Mouse (Mus musculus) thymus, postnatal 10 days (tissue): Measurements from ENCODE around the gene Olfr568.

ENCODE experiments used
- DNase-seq, 2 experiments: peaks; one replicate each; pipeline ENCODE4 v3.0.0; 2021; ENCODE audit warnings: low spot score in 2 of 2

Olfr568 gene

DNA sequence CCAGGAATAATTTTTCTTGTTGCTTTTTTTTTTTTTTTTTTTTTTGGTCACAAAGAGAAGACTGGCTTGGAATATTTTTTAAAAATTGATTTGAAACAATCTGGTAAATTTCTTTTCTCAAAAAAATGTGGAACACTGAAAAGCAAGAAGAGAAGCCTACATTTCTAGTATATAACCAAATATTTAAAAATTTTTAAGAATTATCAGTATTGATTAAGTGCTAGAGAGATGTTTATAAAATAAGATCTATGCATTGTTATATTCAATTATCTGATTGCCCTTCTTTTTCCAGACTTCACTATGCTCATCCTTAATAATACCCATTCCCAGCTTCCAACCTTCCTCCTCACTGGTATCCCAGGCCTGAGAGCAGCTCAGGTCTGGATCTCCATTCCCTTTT lies at the start of gene Olfr568:
Gene Olfr568 (plus strand): TSS at position 301 of the 400 bp plus-strand sequence.
- DNase-seq: no peak

DNA sequence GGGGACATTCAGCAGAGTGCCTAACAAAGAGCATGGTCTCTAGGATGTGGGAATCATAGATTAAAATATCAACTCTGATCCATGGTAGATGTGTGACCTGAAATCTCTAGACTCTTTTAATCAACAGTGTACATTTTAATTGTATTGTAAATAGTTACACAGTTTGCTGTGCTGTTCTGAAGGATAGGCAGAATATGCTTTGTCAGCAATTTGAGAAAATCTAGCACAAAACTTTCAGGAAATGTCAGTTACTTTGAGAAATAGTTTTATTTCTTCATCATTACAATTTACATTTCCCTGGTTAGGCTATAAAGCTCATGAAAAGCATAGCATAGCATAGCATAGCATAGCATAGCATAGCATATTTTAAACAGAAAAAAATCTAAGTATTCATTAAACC lies 21.1 kb upstream of the Olfr568 start:
- no peak for DNase-seq

DNA sequence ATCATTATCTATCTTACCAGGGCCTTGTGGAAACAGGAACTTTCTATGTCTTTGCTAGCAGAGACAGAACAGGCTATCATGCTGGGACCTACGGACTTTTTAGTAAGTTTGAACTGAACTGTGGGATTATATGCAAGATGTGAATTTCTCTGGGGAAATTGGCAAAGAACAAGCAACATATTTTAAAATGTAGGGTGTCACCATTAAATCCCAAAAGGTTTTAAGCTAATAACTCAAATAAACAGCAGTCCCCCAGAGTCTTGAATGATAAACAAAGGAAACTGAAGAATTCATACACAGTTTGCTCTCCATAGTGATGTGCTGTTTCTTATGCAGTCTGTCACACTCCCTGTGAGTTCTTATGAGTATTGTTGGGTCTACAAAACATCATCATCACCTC lies 18.3 kb upstream of the Olfr568 start, which contains the start of gene Olfr566:
Gene Olfr566 (minus strand): TSS at position 101 of the 400 bp plus-strand sequence.
- no peak for DNase-seq

DNA sequence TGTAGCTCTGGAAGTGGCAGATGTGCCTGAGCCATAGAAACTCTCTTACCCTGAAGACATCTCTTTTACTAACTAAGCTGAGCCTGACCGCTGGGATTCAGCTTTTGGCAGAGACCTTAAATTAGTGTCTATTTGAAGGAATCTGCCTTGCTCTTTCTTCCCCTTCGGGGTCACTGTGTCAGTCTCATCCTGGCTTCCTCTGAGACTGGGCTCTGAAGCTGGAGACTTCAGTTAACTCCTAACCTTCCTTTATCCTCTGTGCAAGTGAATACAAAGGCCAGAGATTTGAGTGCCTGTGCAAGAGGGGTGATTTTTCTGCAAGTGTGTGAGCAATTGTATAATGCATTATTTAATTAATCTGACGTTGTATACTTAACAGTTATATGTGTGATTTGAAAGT lies 13.9 kb downstream of the Olfr568 start, which contains the start of gene Olfr569:
Gene Olfr569 (minus strand): TSS at position 101 of the 400 bp plus-strand sequence.
- DNase-seq: no peak

DNA sequence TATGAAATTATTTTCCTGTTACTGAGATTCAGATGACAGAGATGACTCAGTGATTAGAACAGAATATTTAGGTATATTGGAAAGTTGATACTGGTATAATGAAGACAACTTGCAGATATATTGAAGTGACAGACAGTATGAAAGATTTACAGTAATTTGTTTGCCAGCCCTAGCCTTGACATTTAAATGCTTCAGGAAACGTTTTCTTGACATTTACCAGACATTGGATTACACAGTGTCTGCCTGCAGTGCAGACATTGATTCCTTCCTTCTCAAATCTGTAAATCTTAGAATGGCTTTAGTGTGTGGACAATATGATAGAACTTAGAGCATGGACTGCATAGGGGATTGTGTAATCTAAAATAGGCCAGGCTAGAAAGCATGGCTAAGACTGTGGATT lies 38.3 kb downstream of the Olfr568 start:
- DNase-seq: no peak

DNA sequence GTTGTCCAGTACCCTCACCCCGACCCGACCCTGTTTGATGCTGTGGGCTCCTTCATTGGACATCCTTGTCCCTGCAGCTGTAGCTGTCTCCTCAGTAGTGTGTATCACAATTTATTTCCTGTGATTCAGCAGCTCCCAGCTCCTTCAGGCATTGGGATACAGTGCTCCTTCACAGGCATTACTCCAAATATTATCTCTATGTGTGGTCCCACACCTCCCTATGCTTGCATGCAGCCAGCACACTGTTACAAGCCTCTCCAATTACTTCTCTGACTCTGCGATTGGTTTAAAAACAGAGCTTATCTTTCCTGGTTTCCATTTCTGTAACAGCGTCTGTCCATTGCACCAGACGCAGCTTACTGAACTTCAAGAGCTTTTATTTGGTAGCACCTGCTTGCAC lies 39.5 kb downstream of the Olfr568 start:
- DNase-seq: no peak

DNA sequence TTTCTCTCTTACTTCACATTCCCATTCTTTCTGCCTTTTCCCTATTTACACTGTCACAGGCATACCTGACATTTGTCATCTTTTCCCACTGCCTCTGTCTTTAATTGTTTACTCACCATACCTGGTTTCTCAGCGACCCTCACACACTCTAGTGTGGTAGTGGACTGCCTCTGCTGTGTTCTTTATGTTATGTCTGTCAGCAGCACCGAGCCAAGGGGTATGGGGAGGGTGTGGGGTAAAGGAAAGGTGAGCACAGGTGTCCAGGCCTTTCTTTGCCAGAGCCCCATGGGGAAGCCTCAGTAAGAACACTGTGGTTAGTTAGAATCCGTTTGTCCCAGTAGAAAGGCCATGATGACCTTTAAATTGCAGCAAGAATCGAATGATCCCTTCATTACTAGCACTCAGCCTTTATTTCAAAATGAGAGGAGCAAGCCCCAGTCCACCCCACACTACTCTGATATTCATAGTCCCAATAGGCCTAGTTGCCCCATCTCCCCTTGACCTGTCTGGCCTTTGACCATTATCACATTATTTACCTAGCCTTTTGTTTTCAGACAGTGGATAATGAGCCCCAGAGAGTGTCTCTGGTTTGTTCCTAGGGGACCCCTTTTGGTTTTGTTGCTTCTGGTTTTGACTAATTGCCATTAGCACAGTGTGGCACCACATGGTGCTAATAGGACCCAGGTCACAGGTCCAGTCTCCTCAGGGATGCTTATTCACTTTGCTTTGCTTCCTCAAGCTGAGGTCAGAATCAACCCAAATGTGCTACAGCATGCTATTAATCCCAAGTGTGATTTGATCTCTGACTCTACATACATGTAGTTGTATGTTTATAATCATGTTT lies 40.3 kb downstream of the Olfr568 start, which contains the start of gene Olfr571:
Gene Olfr571 (minus strand): TSS at position 505 of the 844 bp plus-strand sequence.
- no peak for DNase-seq

DNA sequence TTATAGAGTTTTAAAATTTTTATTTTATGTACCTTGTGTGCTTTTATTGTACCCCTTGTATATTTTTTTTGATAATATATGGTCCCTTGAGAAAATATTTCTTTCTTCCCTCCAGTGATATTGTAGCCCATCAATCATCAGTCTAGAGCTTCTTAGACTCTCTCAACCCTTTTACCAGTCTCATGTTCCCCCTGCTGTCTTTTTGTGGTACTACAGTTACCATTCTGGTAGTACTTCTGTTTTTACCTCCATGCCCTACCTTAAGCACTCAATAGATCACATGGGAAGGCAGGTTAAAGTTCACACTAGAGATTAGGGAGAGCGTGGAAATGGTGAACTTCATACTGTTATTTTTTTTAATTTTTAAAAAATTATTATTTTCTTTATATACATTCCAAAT lies 42.7 kb downstream of the Olfr568 start:
- DNase-seq: peak in 1 of 2 experiments; percentile 20

DNA sequence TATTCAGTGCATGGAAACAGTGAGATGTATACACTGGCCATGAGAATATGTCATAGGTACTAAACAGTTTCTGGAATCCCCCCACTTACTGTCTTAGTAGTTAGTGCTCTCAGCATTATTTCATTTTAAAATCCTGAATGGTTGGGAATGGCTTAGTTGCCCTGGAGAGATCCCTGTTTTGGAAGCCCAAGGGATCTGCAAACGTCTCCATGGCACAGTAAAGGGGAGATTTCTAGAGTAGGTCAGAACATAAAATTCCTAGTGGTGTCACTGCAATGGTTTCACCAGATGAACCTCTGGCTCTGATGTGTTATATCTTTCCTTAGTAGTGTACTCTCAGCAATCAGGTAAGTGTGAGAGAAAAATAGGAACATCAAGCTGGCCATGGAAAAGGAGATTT lies 47.2 kb downstream of the Olfr568 start, which contains the start of gene Olfr572:
Gene Olfr572 (plus strand): TSS at position 301 of the 400 bp plus-strand sequence.
- DNase-seq: no peak

DNA sequence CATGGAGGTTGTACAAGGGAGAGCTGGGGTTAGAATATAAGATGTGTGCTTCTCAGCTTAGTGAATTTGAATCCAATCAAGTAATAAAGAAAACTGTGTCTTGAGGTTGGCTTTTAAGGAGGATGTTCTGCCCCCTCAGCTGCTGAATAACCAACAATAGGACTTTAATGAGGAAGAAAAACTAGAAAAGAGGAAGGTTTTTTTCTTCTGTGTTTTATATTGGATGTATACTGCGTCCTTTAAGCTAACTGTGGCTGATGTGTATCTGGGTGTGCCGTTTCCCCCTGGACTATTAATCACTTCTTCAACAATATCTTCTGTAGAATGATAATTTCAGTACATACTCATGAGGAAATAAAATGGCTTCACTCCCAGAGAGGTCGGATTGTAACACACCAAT lies 50.2 kb downstream of the Olfr568 start:
- no peak for DNase-seq
